Mouse (Mus musculus) liver, postnatal 0 days (tissue): ENCODE measurements at regions not wholly inside any gene's neighbourhood (a gene's known extent, or its start where the extent isn't known, plus 50 kb on each side); places are given as distances from the start of the nearest gene placed in this dataset.

ENCODE experiments used
- CTCF ChIP-seq: sonication (generic); IDR thresholded peaks from 2 replicates; pipeline ENCODE4 v1.5.1; 2016; ENCODE audit warnings: antibody characterized with exemption, low read depth
- EP300 ChIP-seq: IDR thresholded peaks from 2 replicates; pipeline ENCODE4 v1.6.1; 2016; ENCODE audit warnings: antibody characterized with exemption, low read depth, mild to moderate bottlenecking

GRCm38 (mm10) chr8:116025321-116025720 is 317.7 kb upstream of the Maf start:
- no peak for TF ChIP-seq CTCF
- no peak for TF ChIP-seq EP300
